Mouse (Mus musculus) heart, embryonic 11.5 days (tissue): Measurements from ENCODE around the gene Klhl2. TPM values are rescaled to one million over a fixed set of nuclear protein-coding genes. Genes with fewer than 3 reads are reported as not detected.

Experiments used
- ATAC-seq: fragments of 200-750 bp; cut with Nextera tagmentation; replicated peaks from 2 replicates; pipeline ENCODE4 v1.8.0; 2017; ENCODE audit warnings: moderate library complexity; ENCODE audit not compliant: insufficient number of reproducible peaks, low FRiP score, low TSS enrichment
- H3K27ac ChIP-seq: fragments of 300-500 bp; sonication (generic); 2 replicates; pipeline ENCODE4 v1.5.1; 2014; ENCODE audit warnings: mild to moderate bottlenecking, low read depth, low read length
- H3K27me3 ChIP-seq: fragments of 300-500 bp; sonication (generic); 2 replicates; pipeline ENCODE4 v1.6.1; 2014; ENCODE audit warnings: mild to moderate bottlenecking, low read length, mixed read lengths; ENCODE audit not compliant: control insufficient read depth, insufficient read depth
- H3K36me3 ChIP-seq: fragments of 300-500 bp; sonication (generic); 2 replicates; pipeline ENCODE4 v1.6.1; 2014; ENCODE audit warnings: mild to moderate bottlenecking, low read length, moderate library complexity, mixed read lengths; ENCODE audit not compliant: control insufficient read depth, insufficient read depth
- H3K4me1 ChIP-seq: fragments of 300-500 bp; sonication (generic); 2 replicates; pipeline ENCODE4 v1.6.1; 2014; ENCODE audit warnings: low read length; ENCODE audit not compliant: control insufficient read depth, insufficient read depth
- H3K4me2 ChIP-seq: fragments of 300-500 bp; sonication (generic); 2 replicates; pipeline ENCODE4 v1.6.1; 2014; ENCODE audit warnings: mild to moderate bottlenecking, moderate library complexity
- H3K4me3 ChIP-seq: fragments of 300-500 bp; sonication (generic); 2 replicates; pipeline ENCODE4 v1.5.1; 2014; ENCODE audit warnings: low read depth, low read length
- H3K9ac ChIP-seq: fragments of 300-500 bp; sonication (generic); 2 replicates; pipeline ENCODE4 v1.6.1; 2014; ENCODE audit warnings: mild to moderate bottlenecking, low read depth, low read length, moderate library complexity
- H3K9me3 ChIP-seq: fragments of 300-500 bp; sonication (generic); replicated peaks from 2 replicates; pipeline ENCODE4 v1.6.1; 2016; ENCODE audit warnings: low read length; ENCODE audit not compliant: control insufficient read depth
- WGBS: fragments of 180-500 bp; shearing (Covaris S2); extraction: QIAGEN DNeasy Blood & Tissue Kit; methylation state at CpG from one replicate; pipeline ENCODE4 v1.1.7; 2014; ENCODE audit not compliant: insufficient replicate concordance; 5-methylcytosine and 5-hydroxymethylcytosine counted together
- polyA plus RNA-seq: library from polyadenylated mRNA; unstranded; fragments of >200 nt; fragmentation: Nextera tagmentation; extraction: Ambion mirVana; gene quantifications from 2 replicates; pipeline ENCODE4 v1.2.1, GENCODE M21; 2014

Gene Klhl2
- polyA plus RNA-seq: 10.8 and 12.6 TPM in 2 replicates

DNA sequence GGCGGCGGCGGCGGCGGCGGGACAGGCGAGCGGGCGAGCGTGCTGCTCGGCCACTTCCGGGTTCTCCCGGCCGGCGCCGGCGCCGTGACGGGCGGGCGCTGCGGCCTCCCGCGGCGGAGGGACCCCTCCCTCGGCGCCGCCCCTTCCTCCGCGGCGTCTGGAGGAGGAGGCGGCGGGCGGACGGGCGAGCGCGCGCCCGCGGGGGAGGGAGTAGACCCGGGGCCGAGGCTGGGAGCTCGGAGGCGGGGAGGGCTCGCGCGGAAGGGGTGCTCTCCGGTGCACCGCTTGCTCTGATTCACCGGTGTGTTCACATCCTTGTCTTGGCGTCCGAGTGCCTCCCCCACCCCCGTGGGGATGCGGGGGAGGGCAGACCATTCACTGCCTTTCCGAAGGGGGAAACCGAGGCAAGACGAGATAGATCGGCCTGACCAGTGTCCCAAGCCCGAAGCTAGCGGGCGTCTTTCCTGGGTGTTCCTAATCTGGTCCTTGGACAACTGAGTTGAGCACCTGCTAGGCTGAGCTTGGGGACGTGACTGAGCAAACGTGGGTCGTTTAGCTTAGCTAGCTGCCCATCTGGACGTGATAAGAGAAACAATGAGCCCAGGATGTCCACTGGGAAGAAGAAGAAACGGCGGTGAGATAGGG, at the start of gene Klhl2:
Gene Klhl2, minus strand, starts transcription at position 121 of the 645 bp plus-strand sequence.
- peak within 1 kb of the TSS; percentile 82 for H3K4me3 ChIP-seq
- H3K27ac ChIP-seq: peak within 1 kb of the TSS; percentile 59
- H3K36me3 ChIP-seq: no peaks in the 10 kb centered on the region
- H3K4me1 ChIP-seq: peaks cover 12% of the 10 kb centered on the region
- peak within 1 kb of the TSS; percentile 82 for H3K9ac ChIP-seq
- no peaks in the 10 kb centered on the region for H3K27me3 ChIP-seq
- no peaks in the 10 kb centered on the region for H3K9me3 ChIP-seq
- ATAC-seq: peak; percentile 89
- under 1% methylated on average over 40 of the region's 68 CpGs for WGBS
- H3K4me2 ChIP-seq: peak within 1 kb of the TSS; percentile 89

DNA sequence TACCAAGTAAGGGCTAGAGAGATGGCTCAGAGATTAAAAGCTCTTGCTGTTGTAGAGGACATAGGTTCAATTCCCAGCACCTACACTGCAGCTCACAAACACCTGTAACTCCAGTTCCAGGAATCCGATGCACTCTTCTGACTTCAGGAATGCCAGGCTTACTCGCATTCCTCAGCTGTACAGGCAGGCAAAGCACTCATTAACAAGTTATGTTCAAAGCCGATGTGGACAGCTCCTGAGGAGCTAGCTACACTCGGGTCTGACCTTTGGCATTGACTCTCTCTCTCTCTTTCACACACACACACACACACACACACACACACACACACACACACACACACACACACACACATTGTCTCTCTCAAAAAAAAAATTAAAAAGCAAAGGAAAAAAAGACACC, 48.9 kb upstream of the Klhl2 start:
- H3K4me3 ChIP-seq: no peak overlapping the region
- no peaks in the 10 kb centered on the region for H3K36me3 ChIP-seq
- H3K9me3 ChIP-seq: no peaks in the 10 kb centered on the region
- H3K27ac ChIP-seq: no peak overlapping the region
- no peak for ATAC-seq
- no peak overlapping the region for H3K4me2 ChIP-seq
- H3K4me1 ChIP-seq: no peaks in the 10 kb centered on the region
- H3K9ac ChIP-seq: no peak overlapping the region
- no peaks in the 10 kb centered on the region for H3K27me3 ChIP-seq
- WGBS: 35% methylated on average over 4 of the region's 4 CpGs

DNA sequence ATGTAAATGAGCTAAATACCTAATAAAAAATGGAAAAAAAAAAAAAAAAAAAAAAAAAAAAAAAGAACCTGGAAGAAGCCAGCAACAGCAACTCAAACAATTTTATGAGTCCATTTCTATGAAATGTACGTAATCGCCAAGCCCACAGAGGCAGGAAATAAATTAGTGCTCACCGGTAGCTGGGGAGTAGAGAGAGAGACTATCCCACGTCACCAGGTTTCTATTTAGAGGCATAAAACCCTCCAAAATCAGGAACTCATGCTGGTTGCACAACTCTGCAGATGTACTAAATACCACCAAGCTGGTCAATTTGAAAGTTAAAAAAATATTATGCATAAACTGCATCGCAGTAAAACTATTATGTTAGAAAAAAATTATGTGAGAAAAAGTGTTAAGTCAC, 46.9 kb upstream of the Klhl2 start:
- Histone ChIP-seq H3K4me2 (no peak overlapping the region), H3K36me3 (no peaks in the 10 kb centered on the region), H3K4me1 (no peaks in the 10 kb centered on the region), H3K27me3 (no peaks in the 10 kb centered on the region), H3K27ac (no peak overlapping the region), H3K9ac (no peak overlapping the region), H3K9me3 (no peaks in the 10 kb centered on the region), H3K4me3 (no peak overlapping the region)
- no peak for ATAC-seq
- 83% methylated on average over 5 of the region's 5 CpGs for WGBS

DNA sequence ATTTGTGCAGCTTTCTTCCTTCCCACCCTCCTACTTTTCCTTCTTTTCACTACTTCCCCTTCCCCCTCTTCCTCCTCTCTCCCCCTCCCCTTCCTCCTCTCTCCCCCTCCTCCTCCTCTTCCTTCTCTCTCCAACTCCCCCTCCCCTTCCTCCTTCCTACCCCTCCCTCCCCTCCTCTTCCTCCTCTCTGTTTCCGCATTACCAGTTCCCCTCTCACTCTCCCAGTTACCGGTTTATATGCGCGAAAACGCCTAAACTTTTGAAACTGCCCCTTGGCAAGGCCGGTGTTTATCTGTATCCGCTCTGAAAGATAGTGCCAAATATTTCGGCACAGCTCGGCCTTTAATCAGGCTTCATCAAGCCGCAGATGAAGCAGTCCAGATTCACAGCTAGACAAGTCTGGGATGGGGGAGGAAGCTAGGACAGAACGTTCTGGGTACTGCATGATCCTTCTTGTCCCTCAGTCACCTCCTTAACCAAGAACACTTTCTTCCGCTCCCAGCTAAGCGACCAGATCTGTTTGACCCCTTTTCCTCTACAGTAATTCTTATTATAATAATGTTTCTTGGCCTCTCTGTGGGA, 30.9 kb upstream of the Klhl2 start:
- no peak for ATAC-seq
- 31% methylated on average over 13 of the region's 13 CpGs for WGBS
- Histone ChIP-seq H3K27ac (no peak overlapping the region), H3K27me3 (no peaks in the 10 kb centered on the region), H3K9ac (peak overlapping the region; percentile 44; the same call in 1 of the 2 replicates), H3K36me3 (no peaks in the 10 kb centered on the region), H3K9me3 (no peaks in the 10 kb centered on the region), H3K4me1 (no peaks in the 10 kb centered on the region), H3K4me3 (peak overlapping the region; percentile 15; the same call in 1 of the 2 replicates), H3K4me2 (peak overlapping the region; percentile 46)

DNA sequence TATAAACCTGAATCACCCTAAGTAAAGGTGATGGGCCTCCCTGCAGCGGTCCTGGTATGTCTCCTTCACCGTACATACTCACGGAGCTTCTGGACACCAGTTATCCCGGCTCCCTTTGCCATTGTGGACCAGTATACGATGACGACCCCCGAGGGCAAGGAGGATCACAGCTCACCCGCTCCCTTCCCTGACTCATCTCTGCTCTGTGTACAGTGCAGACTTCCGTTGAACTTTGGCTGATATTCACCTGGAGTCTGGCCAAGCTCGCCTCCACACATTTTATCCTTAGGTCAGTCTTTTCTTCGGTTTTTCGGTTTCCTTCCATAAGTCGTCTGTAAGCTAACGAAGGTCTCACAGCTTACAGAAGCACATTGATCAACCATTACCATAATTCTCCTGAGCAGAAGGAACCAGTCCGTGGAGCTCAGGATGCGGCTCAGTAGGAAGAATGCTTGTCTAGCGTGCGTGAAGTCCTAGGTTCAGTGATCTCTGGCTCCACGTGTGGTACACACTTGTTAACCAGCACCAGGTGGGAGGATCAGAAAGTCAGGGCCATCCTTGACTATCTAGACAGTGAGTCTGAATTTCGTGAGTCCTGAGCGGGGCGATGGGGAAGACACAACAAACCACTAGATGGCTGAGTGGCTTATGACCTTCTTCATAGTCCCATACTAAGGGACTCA, 28.0 kb upstream of the Klhl2 start:
- no peaks in the 10 kb centered on the region for H3K36me3 ChIP-seq
- no peak overlapping the region for H3K4me2 ChIP-seq
- H3K27me3 ChIP-seq: no peaks in the 10 kb centered on the region
- H3K9ac ChIP-seq: no peak overlapping the region
- H3K27ac ChIP-seq: no peak overlapping the region
- H3K9me3 ChIP-seq: no peaks in the 10 kb centered on the region
- no peak overlapping the region for H3K4me3 ChIP-seq
- WGBS: 75% methylated on average over 22 of the region's 22 CpGs
- H3K4me1 ChIP-seq: no peaks in the 10 kb centered on the region
- no peak for ATAC-seq

DNA sequence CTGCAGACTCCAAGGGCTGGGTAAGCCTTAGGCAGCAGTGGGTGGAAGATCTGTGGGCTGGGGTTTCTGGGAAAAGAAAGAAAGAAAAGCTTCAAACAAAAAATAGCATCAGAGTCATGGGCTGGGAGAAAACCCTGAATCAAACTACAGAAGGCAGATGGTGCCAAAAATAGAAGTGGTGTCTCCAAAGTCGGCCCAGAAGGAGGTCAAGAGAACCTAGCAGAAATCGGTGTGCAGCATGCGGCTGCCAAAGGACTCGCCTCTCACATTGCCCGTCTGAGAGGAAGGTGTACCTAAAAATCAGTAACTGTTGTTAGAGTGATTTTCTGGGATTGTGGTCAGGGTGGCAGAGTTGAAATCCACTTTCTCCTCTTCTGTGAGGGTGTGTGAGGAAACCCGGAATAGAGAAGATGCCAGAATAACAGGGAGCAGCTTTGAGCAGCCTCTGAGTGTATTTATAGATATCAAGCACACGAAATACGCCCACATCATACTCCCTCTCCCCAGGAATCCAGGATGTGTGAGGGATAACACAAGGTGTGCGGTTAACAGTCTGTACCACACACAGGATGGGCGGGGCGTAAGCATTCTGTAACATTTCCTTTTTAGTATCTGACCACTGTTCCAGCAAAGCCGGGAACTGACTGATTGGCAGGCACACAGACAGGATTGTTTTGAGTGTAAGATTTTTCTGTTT, 21.8 kb upstream of the Klhl2 start:
- ATAC-seq: no peak
- no peak overlapping the region for H3K4me3 ChIP-seq

DNA sequence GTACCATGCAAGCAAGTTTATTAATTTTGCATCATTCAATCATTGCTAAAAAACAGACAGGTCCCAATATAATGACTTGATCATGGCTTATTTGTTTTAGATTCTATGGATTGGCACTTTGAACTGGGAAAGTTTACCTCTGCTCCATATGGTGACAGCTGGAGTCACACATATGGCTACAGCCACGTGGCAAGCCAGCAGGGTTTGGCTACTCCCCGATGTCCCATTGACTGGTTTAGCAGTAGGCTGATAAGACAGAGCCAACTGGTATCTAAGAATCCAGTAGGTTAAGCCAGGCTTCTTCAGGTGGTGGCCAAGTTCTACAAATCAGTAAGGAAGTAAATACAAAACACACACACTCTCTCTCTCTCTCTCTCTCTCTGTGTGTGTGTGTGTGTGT, 20.4 kb upstream of the Klhl2 start:
- H3K9ac ChIP-seq: no peak overlapping the region
- ATAC-seq: no peak
- H3K9me3 ChIP-seq: peaks cover 3% of the 10 kb centered on the region; the same call in 1 of the 2 replicates
- no peak overlapping the region for H3K4me3 ChIP-seq
- H3K27me3 ChIP-seq: no peaks in the 10 kb centered on the region
- H3K4me1 ChIP-seq: peaks cover 3% of the 10 kb centered on the region; the same call in 1 of the 2 replicates
- no peak overlapping the region for H3K27ac ChIP-seq
- WGBS: 22% methylated on average over 2 of the region's 2 CpGs
- H3K4me2 ChIP-seq: no peak overlapping the region
- H3K36me3 ChIP-seq: no peaks in the 10 kb centered on the region

More for the DNA sequence above, 21.8 kb upstream of the Klhl2 start:
- Histone ChIP-seq H3K4me2 (peak overlapping the region; percentile 8; the same call in 1 of the 2 replicates), H3K27ac (peak overlapping the region; percentile 35; the same call in 1 of the 2 replicates), H3K27me3 (no peaks in the 10 kb centered on the region), H3K9me3 (peaks cover 3% of the 10 kb centered on the region; the same call in 1 of the 2 replicates), H3K36me3 (no peaks in the 10 kb centered on the region), H3K9ac (no peak overlapping the region), H3K4me1 (peaks cover 3% of the 10 kb centered on the region; the same call in 1 of the 2 replicates)
- 56% methylated on average over 12 of the region's 12 CpGs for WGBS

DNA sequence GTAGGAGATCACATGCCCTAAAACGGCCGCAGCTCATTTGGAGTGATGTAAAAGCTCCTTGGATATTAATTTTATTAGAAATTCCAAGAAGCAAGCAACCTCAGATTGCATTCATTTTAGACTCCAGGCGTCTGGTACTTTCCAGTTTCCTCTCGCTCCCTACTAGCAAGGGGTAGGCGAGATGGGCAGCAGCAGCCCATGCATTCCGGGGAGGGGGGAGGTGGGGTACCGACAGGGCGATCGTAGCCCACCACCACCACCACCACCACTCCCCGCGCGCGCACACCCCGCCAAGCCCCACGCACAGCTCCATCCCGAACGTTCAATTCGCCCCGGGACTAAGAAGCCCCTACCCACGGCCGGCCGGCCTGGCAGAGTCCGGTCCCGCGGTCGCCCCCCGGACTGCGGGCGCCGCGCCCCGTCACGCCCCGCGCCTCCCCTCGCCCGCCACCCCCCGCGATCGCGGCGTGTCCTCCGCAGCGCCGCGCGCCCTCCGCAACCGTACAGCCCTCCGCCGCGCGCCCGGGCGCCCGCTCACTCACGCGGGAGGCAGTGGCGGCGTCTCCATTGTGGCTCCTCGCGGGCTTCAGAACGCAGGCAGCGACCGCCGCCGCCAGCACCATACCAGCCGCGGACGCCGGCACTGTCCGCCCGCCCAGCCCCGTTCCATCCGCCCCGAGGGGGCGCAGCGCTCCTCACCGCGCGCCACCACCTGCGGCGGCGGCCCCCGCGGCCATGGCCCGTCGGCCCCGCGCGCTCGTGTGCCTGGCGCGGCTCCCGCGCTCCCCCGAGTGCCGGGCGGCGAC, 523 bp downstream of the Klhl2 start:
- Histone ChIP-seq H3K27me3 (no peaks in the 10 kb centered on the region), H3K4me3 (peak overlapping the region; percentile 82), H3K9me3 (no peaks in the 10 kb centered on the region), H3K4me2 (peak overlapping the region; percentile 89), H3K9ac (peak overlapping the region; percentile 82), H3K4me1 (peaks cover 12% of the 10 kb centered on the region), H3K27ac (peak overlapping the region; percentile 59), H3K36me3 (no peaks in the 10 kb centered on the region)
- ATAC-seq: peak; percentile 76
- WGBS: under 1% methylated on average over 48 of the region's 100 CpGs
